Mouse (Mus musculus): ENCODE data around the gene Lipt2. TPM values are rescaled to one million over a fixed set of nuclear protein-coding genes. Genes with fewer than 3 reads are reported as not detected.

The Lipt2 gene
- polyA plus RNA-seq, 1 experiment from 2014 or later = 12.4 TPM

DNA sequence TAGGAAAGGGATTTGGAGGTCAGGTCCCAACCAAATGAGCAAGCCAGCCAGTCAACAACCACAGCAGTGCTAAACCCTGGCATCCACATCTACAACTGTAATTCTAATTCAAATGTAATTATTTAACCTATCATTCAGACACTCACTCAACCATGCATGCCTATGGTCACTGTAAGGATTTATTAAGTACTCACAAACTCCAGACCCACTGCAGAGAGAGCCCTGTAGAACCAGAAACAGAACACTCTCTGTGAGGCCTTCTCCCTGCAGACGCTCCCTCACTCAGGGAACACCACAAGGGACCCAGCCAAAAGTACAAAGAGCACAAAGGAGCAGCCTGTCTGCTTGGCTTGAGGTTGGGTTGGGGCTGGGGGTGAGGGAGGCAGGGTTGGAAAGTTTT is 26.7 kb upstream of the Lipt2 start:
- no peaks in the 10 kb centered on the region for H3K4me1 ChIP-seq (ENCODE audit: insufficient read depth, low read depth, low read length)
- no peak overlapping the region for H3K4me2 ChIP-seq (replicated peaks; ENCODE audit: low read depth, low read length)
- H3K36me3 ChIP-seq (ENCODE audit: insufficient read depth, low read length) = no peaks in the 10 kb centered on the region
- TF ChIP-seq EP300 (IDR thresholded peaks at IDR 0.05) (no peak), CTCF (IDR thresholded peaks at IDR 0.05) (no peak)
- DNase-seq (ENCODE audit: low spot score) (no peak), ATAC-seq (no peak)
- WGBS = 80% methylated on average over 1 of the region's 1 CpGs
- H3K27me3 ChIP-seq (replicated peaks; ENCODE audit: insufficient read depth, low read length) = no peaks in the 10 kb centered on the region
- H3K9ac ChIP-seq (replicated peaks; ENCODE audit: low read depth) = no peak overlapping the region
- H3K4me3 ChIP-seq (ENCODE audit: low read depth, low read length) = no peak overlapping the region
- H3K9me3 ChIP-seq (ENCODE audit: low read length) = no peaks in the 10 kb centered on the region
- H3K27ac ChIP-seq (ENCODE audit: low read length) = no peak overlapping the region

GRCm38 (mm10) chr7:100137038-100137437 is 22.0 kb upstream of the Lipt2 start:
- Histone ChIP-seq H3K4me2 (replicated peaks; ENCODE audit: low read depth, low read length) (no peak overlapping the region), H3K4me1 (ENCODE audit: insufficient read depth, low read depth, low read length) (no peaks in the 10 kb centered on the region), H3K36me3 (ENCODE audit: insufficient read depth, low read length) (no peaks in the 10 kb centered on the region), H3K9ac (replicated peaks; ENCODE audit: low read depth) (no peak overlapping the region), H3K9me3 (ENCODE audit: low read length) (no peaks in the 10 kb centered on the region), H3K27ac (ENCODE audit: low read length) (no peak overlapping the region), H3K4me3 (ENCODE audit: low read depth, low read length) (no peak overlapping the region), H3K27me3 (replicated peaks; ENCODE audit: insufficient read depth, low read length) (no peaks in the 10 kb centered on the region)
- ATAC-seq (peak; percentile 43), DNase-seq (ENCODE audit: low spot score) (no peak)
- 36% methylated on average over 9 of the region's 9 CpGs for WGBS
- TF ChIP-seq CTCF (IDR thresholded peaks at IDR 0.05) (no peak), EP300 (IDR thresholded peaks at IDR 0.05) (no peak)

GRCm38 (mm10) chr7:100138075-100138474 is 21.0 kb upstream of the Lipt2 start:
- no peak overlapping the region for H3K4me3 ChIP-seq (ENCODE audit: low read depth, low read length)
- no peaks in the 10 kb centered on the region for H3K9me3 ChIP-seq (ENCODE audit: low read length)
- TF ChIP-seq CTCF (IDR thresholded peaks at IDR 0.05) = no peak
- TF ChIP-seq EP300 (IDR thresholded peaks at IDR 0.05) = no peak
- H3K9ac ChIP-seq (replicated peaks; ENCODE audit: low read depth) = no peak overlapping the region
- no peaks in the 10 kb centered on the region for H3K4me1 ChIP-seq (ENCODE audit: insufficient read depth, low read depth, low read length)
- no peak for DNase-seq (ENCODE audit: low spot score)
- no peak overlapping the region for H3K4me2 ChIP-seq (replicated peaks; ENCODE audit: low read depth, low read length)
- no peak for ATAC-seq
- no peaks in the 10 kb centered on the region for H3K36me3 ChIP-seq (ENCODE audit: insufficient read depth, low read length)
- no peak overlapping the region for H3K27ac ChIP-seq (ENCODE audit: low read length)
- WGBS = 97% methylated on average over 4 of the region's 4 CpGs
- H3K27me3 ChIP-seq (replicated peaks; ENCODE audit: insufficient read depth, low read length) = no peaks in the 10 kb centered on the region

DNA sequence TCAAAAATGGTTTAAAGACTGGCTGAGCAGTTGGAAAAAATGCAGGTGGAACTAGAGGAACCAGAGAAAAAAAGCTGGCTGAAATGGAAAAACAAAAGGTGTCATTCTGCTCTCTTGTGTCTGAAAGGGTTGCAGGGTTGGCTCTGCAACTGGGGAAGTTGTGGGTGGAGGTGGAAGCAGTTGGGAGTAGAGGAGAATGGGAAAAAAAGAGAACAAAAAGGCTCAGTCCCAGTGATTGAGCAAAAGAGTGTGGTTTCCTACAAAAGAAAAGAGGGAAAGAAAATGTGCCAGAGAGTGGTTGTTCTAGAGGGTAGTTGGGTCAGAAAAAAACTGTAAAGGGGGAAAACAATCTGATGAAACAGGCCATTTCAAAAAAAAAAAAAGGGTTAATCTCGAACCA is 18.5 kb upstream of the Lipt2 start:
- Histone ChIP-seq H3K27ac (ENCODE audit: low read length) (no peak overlapping the region), H3K4me1 (ENCODE audit: insufficient read depth, low read depth, low read length) (no peaks in the 10 kb centered on the region), H3K36me3 (ENCODE audit: insufficient read depth, low read length) (no peaks in the 10 kb centered on the region), H3K9me3 (ENCODE audit: low read length) (no peaks in the 10 kb centered on the region), H3K9ac (replicated peaks; ENCODE audit: low read depth) (no peak overlapping the region), H3K27me3 (replicated peaks; ENCODE audit: insufficient read depth, low read length) (no peaks in the 10 kb centered on the region), H3K4me2 (replicated peaks; ENCODE audit: low read depth, low read length) (no peak overlapping the region), H3K4me3 (ENCODE audit: low read depth, low read length) (no peak overlapping the region)
- TF ChIP-seq CTCF (IDR thresholded peaks at IDR 0.05) (no peak), EP300 (IDR thresholded peaks at IDR 0.05) (no peak)
- no peak for DNase-seq (ENCODE audit: low spot score)
- ATAC-seq = no peak
- WGBS = 60% methylated on average over 1 of the region's 1 CpGs

- Histone ChIP-seq H3K4me2 (replicated peaks; ENCODE audit: low read depth, low read length) (no peak overlapping the region), H3K36me3 (ENCODE audit: insufficient read depth, low read length) (no peaks in the 10 kb centered on the region), H3K9ac (replicated peaks; ENCODE audit: low read depth) (no peak overlapping the region), H3K27ac (ENCODE audit: low read length) (no peak overlapping the region), H3K27me3 (replicated peaks; ENCODE audit: insufficient read depth, low read length) (no peaks in the 10 kb centered on the region), H3K9me3 (ENCODE audit: low read length) (no peaks in the 10 kb centered on the region), H3K4me1 (ENCODE audit: insufficient read depth, low read depth, low read length) (0 out of 2 replicates have a peak, but pooled peaks cover 3% of the 10 kb centered on the region), H3K4me3 (ENCODE audit: low read depth, low read length) (no peak overlapping the region)
- ATAC-seq (no peak), DNase-seq (ENCODE audit: low spot score) (no peak)
- WGBS = 81% methylated on average over 4 of the region's 4 CpGs
- TF ChIP-seq EP300 (IDR thresholded peaks at IDR 0.05) = no peak
- no peak for TF ChIP-seq CTCF (IDR thresholded peaks at IDR 0.05)
Observed at GRCm38 (mm10) chr7:100148586-100148985, 10.5 kb upstream of the Lipt2 start.

- Histone ChIP-seq H3K36me3 (ENCODE audit: insufficient read depth, low read length) (no peaks in the 10 kb centered on the region), H3K27me3 (replicated peaks; ENCODE audit: insufficient read depth, low read length) (no peaks in the 10 kb centered on the region), H3K4me1 (ENCODE audit: insufficient read depth, low read depth, low read length) (0 out of 2 replicates have a peak, but pooled peaks cover 3% of the 10 kb centered on the region), H3K9ac (replicated peaks; ENCODE audit: low read depth) (no peak overlapping the region), H3K4me3 (ENCODE audit: low read depth, low read length) (no peak overlapping the region), H3K4me2 (replicated peaks; ENCODE audit: low read depth, low read length) (no peak overlapping the region), H3K9me3 (ENCODE audit: low read length) (no peaks in the 10 kb centered on the region), H3K27ac (ENCODE audit: low read length) (no peak overlapping the region)
- no peak for TF ChIP-seq CTCF (IDR thresholded peaks at IDR 0.05)
- TF ChIP-seq EP300 (IDR thresholded peaks at IDR 0.05) = no peak
- WGBS = 58% methylated on average over 10 of the region's 10 CpGs
- ATAC-seq (no peak), DNase-seq (ENCODE audit: low spot score) (no peak)
Observed at GRCm38 (mm10) chr7:100150086-100150485, 9.0 kb upstream of the Lipt2 start.

- no peaks in the 10 kb centered on the region for H3K9me3 ChIP-seq (ENCODE audit: low read length)
- H3K9ac ChIP-seq (replicated peaks; ENCODE audit: low read depth) = no peak overlapping the region
- no peaks in the 10 kb centered on the region for H3K36me3 ChIP-seq (ENCODE audit: insufficient read depth, low read length)
- no peaks in the 10 kb centered on the region for H3K27me3 ChIP-seq (replicated peaks; ENCODE audit: insufficient read depth, low read length)
- H3K4me3 ChIP-seq (ENCODE audit: low read depth, low read length) = no peak overlapping the region
- DNase-seq (ENCODE audit: low spot score) (no peak), ATAC-seq (no peak)
- WGBS = 74% methylated on average over 11 of the region's 11 CpGs
- no peak overlapping the region for H3K4me2 ChIP-seq (replicated peaks; ENCODE audit: low read depth, low read length)
- H3K27ac ChIP-seq (ENCODE audit: low read length) = no peak overlapping the region
- TF ChIP-seq CTCF (IDR thresholded peaks at IDR 0.05) (no peak), EP300 (IDR thresholded peaks at IDR 0.05) (no peak)
- 0 out of 2 replicates have a peak, but pooled peaks cover 3% of the 10 kb centered on the region for H3K4me1 ChIP-seq (ENCODE audit: insufficient read depth, low read depth, low read length)
Observed at GRCm38 (mm10) chr7:100150626-100151025, 8.5 kb upstream of the Lipt2 start.
